Mouse (Mus musculus) urinary bladder, adult 2 months (tissue): Measurements from ENCODE around the gene Inafm1. TPM values are rescaled to one million over a fixed set of nuclear protein-coding genes. Genes with fewer than 3 reads are reported as not detected.
"Not testable (repeated sequence)": the region's sequence is repeated elsewhere in the genome, so short reads cannot be mapped to it uniquely, and the experiment has no call there.

Experiments
- DNase-seq: peaks from one replicate; pipeline ENCODE4 v3.0.0; 2022; ENCODE audit warnings: low spot score
- polyA plus RNA-seq: library from polyadenylated mRNA; depleted of rRNA; stranded (reverse); fragments of >200 nt; gene quantifications from 2 replicates; pipeline ENCODE4 v1.2.3, GENCODE M21; 2012; rRNA removed

Inafm1 gene
- polyA plus RNA-seq: 26.5 and 36.7 TPM in 2 replicates

GRCm38 (mm10) chr7:16273081-16273765, at the start of gene Inafm1:
Gene Inafm1 (minus strand): TSS chr7:16273617.
- peak; percentile 61 for DNase-seq

- no peak for DNase-seq
Observed at GRCm38 (mm10) chr7:16320479-16320878, 47.1 kb upstream of the Inafm1 start.

- no peak for DNase-seq
Observed at GRCm38 (mm10) chr7:16319216-16319615, 45.8 kb upstream of the Inafm1 start.

GRCm38 (mm10) chr7:16317094-16317493, 43.7 kb upstream of the Inafm1 start:
- DNase-seq: no peak

- no peak for DNase-seq
Observed at GRCm38 (mm10) chr7:16315222-16315759, 41.9 kb upstream of the Inafm1 start.

- DNase-seq: no peak
Observed at GRCm38 (mm10) chr7:16314221-16314775, 40.9 kb upstream of the Inafm1 start.

GRCm38 (mm10) chr7:16313481-16314220, 40.2 kb upstream of the Inafm1 start:
- peak; percentile 85 for DNase-seq

- peak; percentile 51 for DNase-seq
Observed at GRCm38 (mm10) chr7:16312672-16313311, 39.4 kb upstream of the Inafm1 start.

- peak; percentile 56 for DNase-seq
Observed at GRCm38 (mm10) chr7:16312011-16312671, 38.7 kb upstream of the Inafm1 start.

- DNase-seq: no peak
Observed at GRCm38 (mm10) chr7:16311453-16312004, 38.1 kb upstream of the Inafm1 start.

- no peak for DNase-seq
Observed at GRCm38 (mm10) chr7:16310521-16311452, 37.4 kb upstream of the Inafm1 start.

- peak; percentile 93 for DNase-seq
Observed at GRCm38 (mm10) chr7:16310020-16310520, 36.7 kb upstream of the Inafm1 start.

- peak; percentile 83 for DNase-seq
Observed at GRCm38 (mm10) chr7:16309318-16310019, 36.1 kb upstream of the Inafm1 start.

GRCm38 (mm10) chr7:16308555-16309317, 35.3 kb upstream of the Inafm1 start:
- no peak for DNase-seq

GRCm38 (mm10) chr7:16308093-16308492, 34.7 kb upstream of the Inafm1 start, which contains the start of gene Bbc3:
Gene Bbc3 (plus strand): TSS chr7:16308393.
- DNase-seq: not testable (repeated sequence)

GRCm38 (mm10) chr7:16307141-16307540, 33.7 kb upstream of the Inafm1 start:
- not testable (repeated sequence) for DNase-seq

- DNase-seq: peak; percentile 73
Observed at GRCm38 (mm10) chr7:16299419-16300035, 26.1 kb upstream of the Inafm1 start.

GRCm38 (mm10) chr7:16298927-16299326, 25.5 kb upstream of the Inafm1 start:
- DNase-seq: no peak
